Mouse (Mus musculus): ENCODE data around the gene Mid1.
"Not testable (repeated sequence)": the region's sequence is repeated elsewhere in the genome, so short reads cannot be mapped to it uniquely, and the experiment has no call there.

The Mid1 gene

DNA sequence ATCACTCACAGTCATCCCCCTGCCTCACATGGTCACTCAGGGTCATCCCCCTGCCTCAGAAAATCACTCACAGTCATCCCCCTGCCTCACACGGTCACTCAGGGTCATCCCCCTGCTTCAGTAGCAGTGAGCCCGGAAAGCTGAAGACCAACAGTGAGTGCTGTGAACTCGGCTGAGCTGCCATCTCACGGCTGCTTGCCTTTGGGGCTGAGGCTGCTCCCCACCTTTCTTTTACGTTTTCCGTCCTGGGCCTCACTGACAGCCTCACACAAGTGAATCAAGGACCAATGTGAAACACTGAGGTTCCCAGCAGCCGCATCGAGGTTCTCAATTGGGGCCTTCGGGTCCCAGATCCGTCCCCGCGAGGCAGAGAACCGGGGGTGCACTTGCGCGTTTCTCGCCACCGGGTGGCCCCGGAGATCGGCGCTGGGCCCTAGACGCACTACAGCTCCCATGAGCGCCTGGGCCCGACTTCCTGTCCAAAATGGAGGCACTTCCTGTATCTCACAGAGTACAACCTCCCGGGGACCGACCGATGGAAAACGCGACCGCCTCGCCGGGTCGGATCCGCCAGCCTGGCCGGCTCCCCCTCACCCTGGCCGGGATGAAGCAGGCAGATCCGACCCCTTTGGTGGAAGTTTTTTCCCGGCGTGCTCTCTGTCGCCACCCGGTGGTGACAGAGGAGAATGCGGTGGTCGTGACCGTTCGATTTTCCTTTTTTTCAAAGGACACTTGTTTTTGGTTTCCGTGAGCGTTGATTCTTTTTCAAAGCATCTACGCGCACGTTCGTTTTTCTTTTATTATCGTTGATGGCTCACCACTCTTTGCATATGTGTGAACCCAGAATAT lies 301.7 kb downstream of the Mid1 start:
- DNase-seq (ENCODE audit: low spot score in 2 of 2), result peak; percentile 81 to 89

DNA sequence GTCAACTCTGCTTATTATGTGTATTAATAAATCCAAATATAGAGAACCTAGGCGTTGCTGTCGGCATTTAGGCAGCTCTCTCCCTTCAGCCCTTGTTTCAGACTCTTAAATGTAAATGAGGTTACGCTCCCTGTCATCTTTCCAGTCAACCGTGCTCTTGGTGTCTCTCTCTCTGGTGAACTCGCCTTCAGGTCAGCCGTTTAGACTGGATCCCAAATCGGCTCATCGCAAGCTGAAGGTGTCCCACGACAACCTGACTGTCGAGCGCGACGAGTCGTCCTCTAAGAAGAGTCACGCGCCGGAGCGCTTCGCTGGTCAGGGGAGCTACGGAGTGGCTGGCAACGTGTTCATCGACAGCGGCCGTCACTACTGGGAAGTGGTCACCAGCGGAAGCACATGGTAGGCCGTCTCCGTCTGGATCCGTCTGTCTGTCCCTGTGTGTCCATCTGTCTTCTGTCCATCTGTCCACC lies 302.4 kb downstream of the Mid1 start:
- DNase-seq (ENCODE audit: low spot score in 2 of 2), result peak in 1 of 2 experiments; percentile 52

DNA sequence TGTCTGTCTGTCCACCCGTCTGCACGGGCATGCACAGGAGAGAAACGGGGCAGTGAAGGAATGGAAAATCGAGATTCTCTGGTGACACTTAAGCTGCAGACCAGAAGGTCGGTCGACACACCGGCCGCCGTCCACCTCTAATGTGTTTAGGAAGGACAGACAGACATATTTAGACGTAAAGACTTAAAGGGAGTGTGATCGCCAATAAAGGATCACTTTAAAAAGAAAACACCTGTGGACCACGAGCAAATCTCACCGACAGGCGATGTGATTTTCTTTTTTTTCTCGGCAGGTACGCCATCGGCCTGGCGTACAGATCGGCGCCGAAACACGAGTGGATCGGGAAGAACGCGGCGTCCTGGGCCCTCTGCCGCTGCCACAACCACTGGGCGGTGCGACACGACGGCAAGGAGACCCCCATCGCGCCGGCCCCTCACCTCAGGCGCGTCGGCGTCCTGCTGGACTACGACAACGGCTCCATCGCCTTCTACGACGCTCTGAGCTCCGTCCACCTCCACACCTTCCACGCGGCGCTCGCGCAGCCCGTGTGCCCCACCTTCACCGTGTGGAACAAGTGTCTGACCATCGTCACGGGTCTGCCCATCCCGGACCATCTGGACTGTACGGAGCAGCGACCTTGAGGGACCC lies 303.7 kb downstream of the Mid1 start:
- DNase-seq (ENCODE audit: low spot score in 2 of 2), result peak in 1 of 2 experiments; percentile 37

DNA sequence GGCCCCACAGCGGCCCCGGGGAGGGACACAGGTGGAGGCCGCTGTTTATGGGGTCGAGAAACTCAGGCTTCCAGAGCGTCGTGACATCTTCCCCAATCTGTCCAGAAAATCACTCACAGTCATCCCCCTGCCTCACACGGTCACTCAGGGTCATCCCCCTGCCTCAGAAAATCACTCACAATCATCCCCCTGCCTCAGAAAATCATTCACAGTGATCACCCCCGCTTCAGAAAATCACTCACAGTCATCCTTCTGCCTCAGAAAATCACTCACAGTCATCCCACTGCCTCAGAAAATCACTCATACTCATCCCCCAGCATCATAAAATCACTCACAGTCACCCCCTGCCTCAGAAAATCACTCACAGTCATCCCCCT lies 304.2 kb downstream of the Mid1 start:
- DNase-seq (ENCODE audit: low spot score in 2 of 2), result not testable (repeated sequence)

DNA sequence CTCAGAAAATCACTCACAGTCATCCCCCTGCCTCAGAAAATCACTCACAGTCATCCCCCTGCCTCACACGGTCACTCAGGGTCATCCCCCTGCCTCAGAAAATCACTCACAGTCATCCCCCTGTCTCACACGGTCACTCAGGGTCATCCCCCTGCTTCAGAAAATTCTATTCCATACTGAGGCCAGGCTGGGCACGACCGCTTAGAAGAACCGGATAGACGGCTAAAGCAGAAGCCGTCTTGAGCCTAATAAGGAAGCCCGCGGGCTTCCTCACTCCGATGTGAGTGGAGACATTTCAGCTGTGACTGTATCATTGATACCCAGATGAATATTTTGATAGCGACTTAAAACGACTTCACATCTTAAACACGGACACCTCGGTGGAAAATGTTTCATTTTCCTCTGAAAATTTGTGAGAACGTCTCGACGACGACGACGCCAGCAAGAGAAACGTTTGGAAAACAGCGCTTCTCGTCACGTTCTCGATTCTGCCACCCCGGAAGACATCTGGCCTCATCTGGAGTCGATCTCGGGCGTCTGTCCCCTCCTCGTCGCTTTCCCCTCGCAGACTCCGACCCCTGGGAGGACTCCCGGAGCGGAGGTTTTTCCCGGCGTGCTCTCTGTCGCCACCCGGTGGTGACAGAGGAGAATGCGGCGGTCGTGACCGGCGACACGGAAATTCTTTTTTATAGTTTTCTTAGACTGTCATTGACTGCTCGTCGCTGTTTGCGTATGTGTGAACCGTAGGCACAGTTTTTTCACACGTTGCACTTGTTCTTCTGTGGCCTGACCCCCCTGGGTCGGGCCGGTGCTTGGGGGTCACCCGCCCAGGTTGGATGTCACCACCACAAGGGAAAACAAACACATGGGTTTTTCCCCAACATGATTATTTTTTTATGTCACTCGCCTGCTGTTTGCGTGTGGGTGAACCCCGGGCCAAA lies 305.0 kb downstream of the Mid1 start:
- peak; percentile 62 to 75 for DNase-seq (ENCODE audit: low spot score in 2 of 2)

DNA sequence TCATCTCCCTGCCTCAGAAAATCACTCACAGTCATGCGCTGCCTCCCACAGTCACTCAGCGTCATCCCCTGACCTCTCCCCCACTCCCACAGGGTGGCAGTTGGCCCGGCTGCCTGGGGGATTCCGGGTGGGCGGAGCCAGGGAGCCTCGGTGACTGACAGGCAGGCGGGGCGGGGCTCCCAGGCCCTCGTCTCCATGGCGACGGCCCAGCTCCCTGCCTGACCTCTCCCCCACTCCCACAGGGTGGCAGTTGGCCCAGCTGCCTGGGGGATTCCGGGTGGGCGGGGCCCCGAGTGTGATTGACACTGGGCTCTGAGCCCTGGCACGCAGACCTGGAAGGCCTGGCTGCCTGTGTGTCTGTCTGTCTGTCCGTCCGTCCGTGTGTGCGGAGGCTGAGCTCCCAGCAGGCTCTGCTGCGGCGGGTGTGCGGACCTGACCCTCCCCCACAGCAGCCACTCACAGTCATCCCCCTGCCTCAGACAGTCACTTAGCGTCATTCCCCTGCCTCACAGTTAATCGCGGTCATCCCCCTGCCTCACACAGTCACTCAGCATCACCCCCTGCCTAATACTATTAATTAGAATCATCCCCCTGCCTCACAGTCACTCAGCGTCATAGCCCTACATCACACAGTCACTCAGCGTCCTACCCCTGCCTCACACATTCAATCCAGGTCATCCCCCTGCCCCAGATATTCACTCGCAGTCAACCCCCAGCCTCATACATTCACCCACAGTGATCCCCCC lies 306.3 kb downstream of the Mid1 start:
- peak; percentile 92 to 99 for DNase-seq (ENCODE audit: low spot score in 2 of 2)

DNA sequence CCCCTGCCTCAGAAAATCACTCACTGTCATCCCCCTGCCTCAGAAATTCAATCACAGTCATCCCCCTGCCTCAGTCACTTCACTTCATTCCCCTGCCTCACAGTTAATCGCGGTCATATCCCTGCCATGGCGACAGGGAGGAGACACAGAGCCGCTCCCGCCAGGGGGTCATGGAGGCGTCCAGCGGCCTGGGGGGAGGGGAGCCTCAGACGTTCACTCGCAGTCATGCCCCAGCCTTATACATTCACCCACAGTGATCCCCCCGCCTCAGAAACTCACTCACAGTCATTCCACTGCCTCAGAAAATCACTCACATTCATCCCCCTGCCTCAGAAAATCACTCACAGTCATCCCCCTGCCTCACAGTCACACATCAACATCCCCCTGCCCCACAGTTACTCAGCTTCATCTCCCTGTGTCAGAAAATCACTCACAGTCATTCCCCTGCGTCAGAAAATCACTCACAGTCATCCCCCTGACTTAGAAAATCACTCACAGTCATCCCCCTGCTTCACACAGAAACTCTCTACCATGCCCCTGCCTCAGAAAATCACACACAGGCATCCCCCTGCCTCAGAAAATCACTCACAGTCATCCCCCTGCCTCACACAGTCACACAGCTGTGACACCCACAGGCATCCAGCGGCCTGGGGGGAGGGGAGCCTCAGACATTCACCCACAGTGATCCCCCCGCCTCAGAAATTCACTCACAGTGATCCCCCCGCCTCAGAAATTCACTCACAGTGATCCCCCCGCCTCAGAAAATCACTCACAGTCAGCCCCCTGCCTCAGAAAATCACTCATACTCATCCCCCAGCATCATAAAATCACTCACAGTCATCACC lies 307.3 kb downstream of the Mid1 start:
- DNase-seq (ENCODE audit: low spot score in 2 of 2), result peak in 1 of 2 experiments; percentile 27

DNA sequence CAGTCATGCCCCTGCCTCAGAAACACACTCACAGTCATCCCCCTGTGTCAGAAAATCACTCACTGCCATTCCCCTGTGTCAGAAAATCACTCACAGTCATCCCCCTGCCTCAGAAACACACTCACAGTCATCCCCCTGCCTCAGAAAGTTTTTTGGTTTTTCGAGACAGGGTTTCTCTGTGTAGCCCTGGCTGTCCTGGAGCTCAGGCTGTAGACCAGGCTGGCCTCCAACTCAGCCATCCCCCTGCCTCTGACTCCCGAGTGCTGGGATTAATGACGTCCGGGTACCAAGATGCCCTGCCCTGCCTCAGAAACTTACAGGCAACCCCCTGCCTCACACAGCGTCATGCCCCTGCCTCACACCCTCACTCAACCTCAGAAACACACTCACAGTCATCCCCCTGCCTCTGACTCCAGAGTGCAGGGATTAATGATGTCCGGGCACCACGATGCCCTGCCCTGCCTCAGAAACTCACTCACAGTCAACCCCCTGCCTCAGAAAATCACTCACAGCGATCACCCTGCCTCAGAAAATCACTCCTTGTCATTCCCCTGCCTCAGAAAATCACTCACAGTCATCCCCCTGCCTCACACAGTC lies 308.1 kb downstream of the Mid1 start:
- DNase-seq (ENCODE audit: low spot score in 2 of 2), result peak in 1 of 2 experiments; percentile 24

DNA sequence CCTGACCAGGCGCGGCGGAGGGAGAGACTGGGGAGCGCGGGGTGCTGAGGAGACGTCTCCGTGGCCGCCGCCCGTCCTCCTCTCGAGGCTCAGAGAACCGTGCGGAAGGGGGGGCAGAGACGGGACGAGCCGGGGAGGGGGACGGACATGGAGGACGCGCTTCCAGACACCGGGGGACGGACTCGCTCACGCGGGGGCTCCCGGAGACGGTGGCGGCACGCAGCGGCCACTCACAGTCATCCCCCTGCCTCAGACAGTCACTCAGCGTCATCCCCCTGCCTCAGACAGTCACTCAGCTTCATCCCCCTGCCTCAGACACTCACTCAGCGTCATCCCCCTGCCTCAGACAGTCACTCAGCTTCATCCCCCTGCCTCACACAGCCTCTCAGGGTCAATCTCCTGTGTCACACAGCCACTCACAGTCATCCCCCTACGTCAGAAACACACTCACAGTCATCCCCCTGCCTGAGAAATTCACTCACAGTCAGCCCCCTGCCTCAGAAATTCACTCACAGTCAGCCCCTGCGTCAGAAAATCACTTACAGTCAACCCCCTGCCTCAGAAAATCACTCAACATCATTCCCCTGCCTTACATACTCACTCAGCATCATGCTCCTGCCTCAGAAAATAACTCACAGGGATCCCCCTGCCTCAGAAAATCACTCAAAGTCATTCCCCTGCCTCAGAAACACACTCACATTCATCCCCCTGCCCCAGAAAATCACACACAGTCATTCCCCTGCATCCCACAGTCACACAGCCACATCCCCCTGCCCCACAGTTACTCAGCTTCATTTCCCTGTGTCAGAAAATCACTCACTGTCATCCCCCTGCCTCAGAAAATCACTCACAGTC lies 309.2 kb downstream of the Mid1 start:
- DNase-seq (ENCODE audit: low spot score in 2 of 2), result not testable (repeated sequence)

DNA sequence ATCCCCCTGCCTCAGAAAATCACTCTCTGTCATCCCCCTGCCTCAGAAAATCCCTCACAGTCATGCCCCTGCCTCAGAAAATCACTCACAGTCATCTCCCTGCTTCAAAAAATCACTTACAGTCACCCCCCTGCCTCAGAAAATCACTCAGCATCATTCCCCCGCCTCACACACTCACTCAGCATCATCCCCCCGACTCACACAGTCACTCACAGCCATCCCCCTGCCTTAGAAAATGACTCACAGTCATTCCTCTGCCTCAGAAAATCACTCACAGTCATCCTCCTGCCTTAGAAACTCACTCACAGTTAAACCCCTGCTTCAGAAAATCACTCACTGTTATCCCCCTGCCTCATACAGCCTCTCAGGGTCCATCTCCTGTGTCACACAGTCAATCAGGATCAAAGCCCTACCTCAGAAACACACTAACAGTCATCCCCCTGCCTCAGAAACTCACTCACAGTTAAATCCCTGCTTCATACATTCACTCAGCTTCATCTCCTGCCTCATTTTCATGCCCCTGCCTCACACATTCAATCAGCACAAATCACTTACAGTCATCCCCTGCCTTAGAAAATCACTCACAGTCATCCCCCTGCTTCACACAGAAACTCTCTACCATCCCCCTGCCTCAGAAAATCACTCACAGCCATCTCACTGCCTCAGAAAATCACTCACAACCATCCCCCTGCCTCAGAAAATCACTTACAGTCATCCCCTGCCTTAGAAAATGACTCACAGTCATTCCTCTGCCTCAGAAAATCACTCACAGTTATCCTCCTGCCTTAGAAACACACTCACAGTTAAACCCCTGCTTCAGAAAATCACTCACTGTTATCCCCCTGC lies 310.1 kb downstream of the Mid1 start:
- not testable (repeated sequence) for DNase-seq (ENCODE audit: low spot score in 2 of 2)

DNA sequence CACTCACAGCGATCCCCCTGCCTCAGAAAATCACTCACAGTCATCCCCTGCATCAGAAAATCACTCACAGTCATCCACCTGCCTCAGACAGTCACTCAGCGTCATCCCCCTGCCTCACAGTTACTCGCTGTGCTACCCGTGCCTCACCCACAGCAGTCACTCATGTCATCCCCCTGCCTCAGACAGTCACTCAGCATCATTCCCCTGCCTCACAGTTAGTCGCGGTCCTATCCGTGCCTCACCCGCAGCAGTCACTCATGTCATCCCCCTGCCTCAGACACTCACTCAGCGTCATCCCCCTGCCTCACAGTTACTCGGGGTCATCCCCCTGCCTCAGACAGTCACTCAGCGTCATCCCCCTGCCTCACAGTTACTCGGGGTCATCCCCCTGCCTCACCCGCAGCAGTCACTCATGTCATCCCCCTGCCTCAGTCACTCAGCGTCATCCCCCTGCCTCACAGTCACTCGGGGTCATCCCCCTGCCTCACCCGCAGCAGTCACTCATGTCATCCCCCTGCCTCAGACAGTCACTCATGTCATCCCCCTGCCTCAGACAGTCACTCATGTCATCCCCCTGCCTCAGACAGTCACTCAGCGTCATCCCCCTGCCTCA lies 311.0 kb downstream of the Mid1 start:
- DNase-seq (ENCODE audit: low spot score in 2 of 2), result not testable (repeated sequence)

DNA sequence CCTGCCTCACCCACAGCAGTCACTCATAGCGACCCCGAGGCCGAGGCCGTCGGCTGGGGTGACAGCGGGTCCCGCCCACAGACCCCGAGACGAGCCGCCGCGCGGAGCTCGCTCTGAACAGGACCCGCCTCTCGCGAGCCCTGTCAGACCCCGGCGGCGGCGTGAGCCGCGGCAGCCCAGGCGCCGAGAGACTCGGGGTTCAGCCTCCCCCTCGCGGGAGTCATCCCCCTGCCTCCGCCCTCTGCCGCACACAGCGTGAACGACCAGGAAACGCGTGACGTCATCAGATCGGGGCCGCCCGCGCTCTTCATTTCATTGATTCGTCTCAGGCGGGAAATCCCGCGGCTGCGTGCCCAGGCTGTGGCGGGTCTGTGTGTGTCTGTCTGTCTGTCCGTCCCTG lies 311.9 kb downstream of the Mid1 start:
- peak in 1 of 2 experiments; percentile 82 for DNase-seq (ENCODE audit: low spot score in 2 of 2)

DNA sequence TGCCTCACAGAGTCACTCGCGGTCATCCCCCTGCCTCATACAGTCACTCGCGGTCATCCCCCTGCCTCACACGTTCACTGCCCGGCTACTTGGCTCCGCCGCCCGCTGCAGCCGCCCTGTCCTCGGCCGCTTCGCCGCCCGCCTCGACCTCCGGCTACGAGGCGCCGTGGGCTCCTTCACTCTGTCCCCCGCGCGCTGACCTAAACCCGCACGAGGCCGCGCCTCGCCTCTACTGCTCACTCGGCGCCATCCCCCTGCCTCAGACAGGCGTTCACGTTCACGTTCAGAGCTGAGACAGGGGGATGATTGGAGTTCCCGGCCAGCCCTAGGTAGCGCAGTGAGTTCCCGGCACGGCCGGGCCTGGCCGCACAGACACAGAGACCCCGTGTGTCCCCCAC lies 312.5 kb downstream of the Mid1 start:
- not testable (repeated sequence) for DNase-seq (ENCODE audit: low spot score in 2 of 2)

DNA sequence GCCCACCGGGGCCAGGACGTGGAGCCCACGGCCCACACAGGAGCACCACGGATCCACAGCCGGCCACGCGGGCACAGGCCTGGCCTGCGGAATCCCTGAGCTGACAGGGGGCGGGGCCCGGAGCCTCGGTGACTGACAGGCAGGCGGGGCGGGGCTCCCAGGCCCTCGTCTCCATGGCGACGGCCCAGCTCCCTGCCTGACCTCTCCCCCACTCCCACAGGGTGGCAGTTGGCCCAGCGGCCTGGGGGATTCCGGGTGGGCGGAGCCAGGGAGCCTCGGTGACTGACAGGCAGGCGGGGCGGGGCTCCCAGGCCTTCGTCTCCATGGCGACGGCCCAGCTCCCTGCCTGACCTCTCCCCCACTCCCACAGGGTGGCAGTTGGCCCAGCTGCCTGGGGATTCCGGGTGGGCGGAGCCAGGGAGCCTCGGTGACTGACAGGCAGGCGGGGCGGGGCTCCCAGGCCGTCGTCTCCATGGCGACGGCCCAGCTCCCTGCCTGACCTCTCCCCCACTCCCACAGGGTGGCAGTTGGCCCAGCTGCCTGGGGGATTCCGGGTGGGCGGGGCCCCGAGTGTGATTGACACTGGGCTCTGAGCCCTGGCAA lies 313.0 kb downstream of the Mid1 start:
- peak; percentile 100 for DNase-seq (ENCODE audit: low spot score in 2 of 2)

DNA sequence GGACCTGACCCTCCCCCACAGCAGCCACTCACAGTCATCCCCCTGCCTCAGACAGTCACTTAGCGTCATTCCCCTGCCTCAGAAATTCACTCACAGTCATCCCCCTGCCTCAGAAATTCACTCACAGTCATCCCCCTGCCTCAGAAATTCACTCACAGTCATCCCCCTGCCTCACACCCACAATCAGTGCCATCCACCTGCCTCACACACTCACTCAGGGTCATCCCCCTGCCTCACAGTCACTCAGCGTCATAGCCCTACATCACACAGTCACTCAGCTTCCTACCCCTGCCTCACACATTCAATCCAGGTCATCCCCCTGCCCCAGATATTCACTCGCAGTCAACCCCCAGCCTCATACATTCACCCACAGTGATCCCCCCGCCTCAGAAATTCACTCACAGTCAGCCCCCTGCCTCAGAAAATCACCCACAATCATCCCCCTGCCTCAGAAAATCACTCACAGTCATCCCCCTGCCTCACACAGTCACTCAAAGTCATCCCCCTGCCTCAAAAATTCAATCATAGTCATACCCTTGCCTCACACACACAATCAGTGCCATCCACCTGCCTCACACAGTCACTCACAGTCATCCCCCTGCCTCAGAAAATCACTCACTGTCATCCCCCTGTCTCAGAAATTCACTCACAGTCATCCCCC lies 313.7 kb downstream of the Mid1 start:
- DNase-seq (ENCODE audit: low spot score in 2 of 2), result not testable (repeated sequence)

DNA sequence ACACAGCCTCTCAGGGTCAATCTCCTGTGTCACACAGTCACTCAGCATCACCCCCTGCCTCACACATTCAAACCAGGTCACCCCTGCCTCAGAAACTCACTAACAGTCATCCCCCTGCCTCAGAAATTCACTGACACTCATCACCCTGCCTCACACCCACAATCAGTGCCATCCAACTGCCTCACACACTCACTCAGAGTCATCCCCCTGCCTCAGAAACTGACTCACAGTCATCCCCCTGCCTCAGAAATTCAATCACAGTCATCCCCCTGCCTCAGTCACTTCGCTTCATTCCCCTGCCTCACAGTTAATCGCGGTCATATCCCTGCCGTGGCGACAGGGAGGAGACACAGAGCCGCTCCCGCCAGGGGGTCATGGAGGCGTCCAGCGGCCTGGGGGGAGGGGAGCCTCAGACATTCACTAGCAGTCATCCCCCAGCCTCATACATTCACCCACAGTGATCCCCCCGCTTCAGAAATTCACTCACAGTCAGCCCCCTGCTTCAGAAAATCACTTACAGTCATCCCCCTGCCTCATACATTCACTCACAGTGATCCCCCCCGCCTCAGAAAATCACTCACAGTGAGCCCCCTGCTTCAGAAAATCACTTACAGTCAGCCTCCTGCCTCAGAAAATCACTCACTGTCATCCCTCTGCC lies 314.4 kb downstream of the Mid1 start:
- not testable (repeated sequence) for DNase-seq (ENCODE audit: low spot score in 2 of 2)
